In genomic region chr14:59820115-59820419, GRCm38 (mm10) we compare ENCODE assay signal across 21 mouse cellular contexts.
A peak's percentile ranks its signal among the peaks of the same experiment; 100 is the strongest.
DNase-seq lines count a peak whose midpoint lies in the region; ATAC-seq lines count a peak whose summit lies in the region.
"Had no signal": no experiment of that assay in that cellular context is flagged by ENCODE, and none has a peak within 500 bp of the region (broad histone marks: within the 10 kb centered on the region; RNA-seq: fewer than 3 reads in every experiment).

No protein-coding gene starts in this region.

- H3K27me3 ChIP-seq in forebrain, embryonic 12.5 days, result 0 out of 2 replicates have a peak, but pooled peaks cover 6% of the 10 kb centered on the region
- H3K27me3 ChIP-seq in forebrain, embryonic 13.5 days, result peaks cover 17% of the 10 kb centered on the region
- H3K27me3 ChIP-seq in hindbrain, embryonic 14.5 days (ENCODE audit: control insufficient read depth, insufficient read depth, low read length), result no peaks in the 10 kb centered on the region
- no peaks in the 10 kb centered on the region for H3K27me3 ChIP-seq in hindbrain, embryonic 16.5 days (replicated peaks; ENCODE audit: control insufficient read depth, insufficient read depth, low read length)
- H3K27me3 ChIP-seq in neural tube, embryonic 13.5 days, result no peaks in the 10 kb centered on the region
- H3K27me3 ChIP-seq in neural tube, embryonic 15.5 days (replicated peaks), result no peaks in the 10 kb centered on the region
- H3K27me3 ChIP-seq: embryonic facial prominence, embryonic 15.5 days had no signal

- no peak for ATAC-seq in forebrain, embryonic 12.5 days (ENCODE audit: low FRiP score)
- ATAC-seq in forebrain, embryonic 13.5 days, result no peak
- ATAC-seq in hindbrain, embryonic 14.5 days (ENCODE audit: low FRiP score), result peak; percentile 14; the same call in 1 of the 2 replicates
- ATAC-seq in hindbrain, embryonic 16.5 days, result no peak
- peak; percentile 37; the same call in 1 of the 2 replicates for ATAC-seq in neural tube, embryonic 13.5 days (ENCODE audit: low read depth)
- no peak for ATAC-seq in neural tube, embryonic 15.5 days (ENCODE audit: low FRiP score)
- ATAC-seq: CD4-positive, CD25-positive, alpha-beta regulatory T cell, adult 4 months had no signal

- H3K9ac ChIP-seq in forebrain, embryonic 12.5 days, result no peak overlapping the region
- no peak overlapping the region for H3K9ac ChIP-seq in forebrain, embryonic 13.5 days
- no peak overlapping the region for H3K9ac ChIP-seq in hindbrain, embryonic 14.5 days
- H3K9ac ChIP-seq in hindbrain, embryonic 16.5 days (ENCODE audit: low read depth, low read length), result no peak overlapping the region
- H3K9ac ChIP-seq in neural tube, embryonic 13.5 days, result 0 out of 2 replicates have a peak overlapping the region, but pooled peaks have one; percentile 22
- no peak overlapping the region for H3K9ac ChIP-seq in neural tube, embryonic 15.5 days (replicated peaks)
- H3K9ac ChIP-seq: embryonic facial prominence, embryonic 15.5 days had no signal

- 71% methylated on average over 3 of the region's 3 CpGs for WGBS in forebrain, embryonic 12.5 days
- WGBS in forebrain, embryonic 13.5 days, result 61% methylated on average over 3 of the region's 3 CpGs
- 41% methylated on average over 3 of the region's 3 CpGs for WGBS in hindbrain, embryonic 14.5 days
- WGBS in hindbrain, embryonic 16.5 days, result 46% methylated on average over 3 of the region's 3 CpGs
- WGBS in neural tube, embryonic 13.5 days, result 43% methylated on average over 3 of the region's 3 CpGs
- WGBS in neural tube, embryonic 15.5 days, result 41% methylated on average over 3 of the region's 3 CpGs

- H3K4me1 ChIP-seq in forebrain, embryonic 12.5 days, result peaks cover 13% of the 10 kb centered on the region
- peaks cover 15% of the 10 kb centered on the region for H3K4me1 ChIP-seq in forebrain, embryonic 13.5 days
- peaks cover 18% of the 10 kb centered on the region for H3K4me1 ChIP-seq in hindbrain, embryonic 14.5 days (replicated peaks; ENCODE audit: control insufficient read depth, insufficient read depth, low read length)
- peaks cover 11% of the 10 kb centered on the region for H3K4me1 ChIP-seq in hindbrain, embryonic 16.5 days (ENCODE audit: control insufficient read depth, insufficient read depth, low read depth, low read length)
- peaks cover 14% of the 10 kb centered on the region for H3K4me1 ChIP-seq in neural tube, embryonic 13.5 days (replicated peaks)
- H3K4me1 ChIP-seq in neural tube, embryonic 15.5 days, result peaks cover 12% of the 10 kb centered on the region
- H3K4me1 ChIP-seq: embryonic facial prominence, embryonic 15.5 days had no signal

- H3K36me3 ChIP-seq in forebrain, embryonic 12.5 days (replicated peaks), result no peaks in the 10 kb centered on the region
- no peaks in the 10 kb centered on the region for H3K36me3 ChIP-seq in forebrain, embryonic 13.5 days (ENCODE audit: poor library complexity, severe bottlenecking)
- no peaks in the 10 kb centered on the region for H3K36me3 ChIP-seq in hindbrain, embryonic 14.5 days (replicated peaks; ENCODE audit: control insufficient read depth, insufficient read depth)
- no peaks in the 10 kb centered on the region for H3K36me3 ChIP-seq in hindbrain, embryonic 16.5 days (ENCODE audit: control insufficient read depth, insufficient read depth, low read length)
- H3K36me3 ChIP-seq in neural tube, embryonic 13.5 days, result no peaks in the 10 kb centered on the region
- no peaks in the 10 kb centered on the region for H3K36me3 ChIP-seq in neural tube, embryonic 15.5 days
- H3K36me3 ChIP-seq: embryonic facial prominence, embryonic 15.5 days; forebrain, embryonic 10.5 days; G1E had no signal

- no peak for DNase-seq in hindbrain, embryonic 14.5 days (ENCODE audit: low spot score)
- DNase-seq in layer of hippocampus, adult 9-10 months (ENCODE audit: low spot score), result no peak
- DNase-seq: adrenal gland, postnatal 10 days; B cell, adult 2 months; cerebellum, adult 11 months; cerebellum, adult 8-10 months; cerebellum, postnatal 14 days; embryo, embryonic 11 days; gastrocnemius, postnatal 10 days; heart, adult 2 months had no signal

- peak overlapping the region; percentile 59; the same call in 1 of the 2 replicates for H3K27ac ChIP-seq in forebrain, embryonic 12.5 days
- H3K27ac ChIP-seq in forebrain, embryonic 13.5 days, result no peak overlapping the region; the same call in 1 of the 2 replicates
- no peak overlapping the region for H3K27ac ChIP-seq in hindbrain, embryonic 14.5 days
- no peak overlapping the region for H3K27ac ChIP-seq in hindbrain, embryonic 16.5 days (ENCODE audit: low read depth, low read length)
- peak overlapping the region; percentile 77 for H3K27ac ChIP-seq in neural tube, embryonic 13.5 days (replicated peaks)
- no peak overlapping the region for H3K27ac ChIP-seq in neural tube, embryonic 15.5 days (replicated peaks)
- H3K27ac ChIP-seq: embryonic facial prominence, embryonic 15.5 days; forebrain, embryonic 10.5 days; heart, adult 2 months had no signal

- no peak overlapping the region for H3K4me3 ChIP-seq in forebrain, embryonic 12.5 days (replicated peaks)
- no peak overlapping the region for H3K4me3 ChIP-seq in forebrain, embryonic 13.5 days
- no peak overlapping the region for H3K4me3 ChIP-seq in hindbrain, embryonic 14.5 days (replicated peaks; ENCODE audit: low read length)
- H3K4me3 ChIP-seq in hindbrain, embryonic 16.5 days (ENCODE audit: low read length), result no peak overlapping the region
- H3K4me3 ChIP-seq in neural tube, embryonic 13.5 days, result no peak overlapping the region
- H3K4me3 ChIP-seq in neural tube, embryonic 15.5 days (replicated peaks), result no peak overlapping the region
- H3K4me3 ChIP-seq: embryonic facial prominence, embryonic 15.5 days; erythroblast, embryonic 14.5 days; forebrain, embryonic 10.5 days; heart, adult 2 months had no signal

- no peak overlapping the region for H3K4me2 ChIP-seq in forebrain, embryonic 12.5 days
- no peak overlapping the region for H3K4me2 ChIP-seq in forebrain, embryonic 13.5 days
- no peak overlapping the region for H3K4me2 ChIP-seq in hindbrain, embryonic 14.5 days (replicated peaks)
- H3K4me2 ChIP-seq in hindbrain, embryonic 16.5 days (ENCODE audit: low read length), result no peak overlapping the region
- H3K4me2 ChIP-seq in neural tube, embryonic 13.5 days, result no peak overlapping the region
- no peak overlapping the region for H3K4me2 ChIP-seq in neural tube, embryonic 15.5 days
- H3K4me2 ChIP-seq: embryonic facial prominence, embryonic 15.5 days; heart, embryonic 11.5 days had no signal

- H3K9me3 ChIP-seq in forebrain, embryonic 12.5 days, result no peaks in the 10 kb centered on the region
- peaks cover 3% of the 10 kb centered on the region; the same call in 1 of the 2 replicates for H3K9me3 ChIP-seq in forebrain, embryonic 13.5 days (replicated peaks)
- H3K9me3 ChIP-seq in hindbrain, embryonic 14.5 days (ENCODE audit: control insufficient read depth, low read length), result no peaks in the 10 kb centered on the region
- H3K9me3 ChIP-seq in hindbrain, embryonic 16.5 days (ENCODE audit: control insufficient read depth, low read length), result peaks cover 4% of the 10 kb centered on the region; the same call in 1 of the 2 replicates
- H3K9me3 ChIP-seq in neural tube, embryonic 13.5 days, result peaks cover 6% of the 10 kb centered on the region; the same call in 1 of the 2 replicates
- 0 out of 2 replicates have a peak, but pooled peaks cover 4% of the 10 kb centered on the region for H3K9me3 ChIP-seq in neural tube, embryonic 15.5 days (replicated peaks)
- H3K9me3 ChIP-seq: embryonic facial prominence, embryonic 15.5 days had no signal

Comparison
In these comparisons a context has a peak if more than half of its experiments do, and no peak if none do; other contexts are left out.
1. ATAC-seq: peak in hindbrain, embryonic 14.5 days (single experiment) and neural tube, embryonic 13.5 days (single experiment); none in forebrain, embryonic 12.5 days (single experiment), forebrain, embryonic 13.5 days (single experiment), hindbrain, embryonic 16.5 days (single experiment) and neural tube, embryonic 15.5 days (single experiment).
2. H3K27ac ChIP-seq: peak in forebrain, embryonic 12.5 days (single experiment) and neural tube, embryonic 13.5 days (single experiment); none in forebrain, embryonic 13.5 days (single experiment), hindbrain, embryonic 14.5 days (single experiment), hindbrain, embryonic 16.5 days (single experiment) and neural tube, embryonic 15.5 days (single experiment).